Mouse (Mus musculus): ENCODE measurements around the gene Eif4g1.
A peak's percentile ranks its signal among the peaks of the same experiment; 100 is the strongest.

The Eif4g1 gene

GRCm38 (mm10) chr16:20726384-20726783 is 58.3 kb downstream of the Eif4g1 start:
- DNase-seq = no peak

DNA sequence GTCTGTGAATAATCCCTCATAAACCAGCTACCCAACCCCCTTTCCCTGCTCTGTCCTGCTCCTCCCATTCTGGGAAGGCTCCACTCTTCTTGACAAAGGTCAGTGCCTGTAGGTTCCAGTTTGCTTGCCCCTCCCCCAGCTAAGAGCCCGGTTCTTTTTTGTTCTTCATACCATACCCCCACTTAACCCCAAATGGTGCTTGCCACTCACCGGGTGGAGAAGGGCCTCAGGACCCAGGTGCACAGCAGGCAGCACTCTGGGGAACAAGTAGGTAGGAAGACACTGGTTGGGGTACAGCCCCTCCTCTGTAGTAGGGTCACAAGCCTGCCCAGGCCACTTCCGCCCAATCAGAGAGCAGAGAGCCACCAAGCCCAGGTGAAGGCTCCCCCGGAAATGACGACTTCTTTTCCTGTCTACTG is 62.2 kb downstream of the Eif4g1 start:
- DNase-seq = peak; percentile 2

- DNase-seq = no peak
These were observed 63.6 kb downstream of the Eif4g1 start for GRCm38 (mm10) chr16:20731688-20732087.

GRCm38 (mm10) chr16:20732251-20732924 is 64.3 kb downstream of the Eif4g1 start:
- no peak for DNase-seq

DNA sequence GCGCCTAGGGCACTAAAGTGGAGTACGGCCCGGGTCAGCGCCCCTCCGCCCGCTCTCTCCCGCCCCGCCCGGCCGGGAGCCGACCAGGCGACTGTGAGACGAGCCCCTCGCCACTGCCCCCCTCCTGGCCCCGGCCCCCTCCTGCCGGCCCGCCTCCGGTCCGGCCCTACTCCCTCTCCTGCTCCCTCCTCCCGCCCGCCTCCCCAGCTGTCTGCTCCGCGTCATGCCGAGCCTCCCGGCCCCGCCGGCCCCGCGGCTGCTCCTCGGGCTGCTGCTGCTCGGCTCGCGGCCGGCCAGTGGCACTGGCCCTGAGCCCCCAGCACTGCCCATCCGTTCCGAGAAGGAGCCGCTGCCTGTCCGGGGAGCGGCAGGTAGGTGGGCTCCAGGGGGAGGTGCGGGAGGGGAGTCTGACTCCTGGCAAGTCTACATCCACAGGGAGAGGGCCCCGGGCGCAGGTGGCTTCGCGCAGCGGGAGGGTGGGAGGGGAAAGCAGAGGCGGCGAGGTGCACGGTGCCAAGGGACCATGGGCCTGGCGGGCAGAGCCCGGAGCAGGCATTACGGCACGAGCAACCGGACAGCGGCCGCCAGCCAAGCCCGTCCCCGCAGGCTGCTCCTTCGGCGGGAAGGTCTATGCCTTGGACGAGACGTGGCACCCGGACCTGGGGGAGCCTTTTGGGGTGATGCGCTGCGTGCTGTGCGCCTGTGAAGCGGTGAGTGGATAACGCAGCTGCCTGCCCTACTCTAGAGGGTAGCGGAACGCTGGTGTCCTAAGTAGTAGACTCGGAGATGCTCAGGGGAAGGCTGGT is 65.0 kb downstream of the Eif4g1 start, which contains the start of gene Chrd:
TSS of gene Chrd (plus strand) at position 203 of the 806 bp plus-strand sequence.
- no peak for DNase-seq

GRCm38 (mm10) chr16:20733731-20734730 is 65.9 kb downstream of the Eif4g1 start, which contains the start of gene Thpo:
TSS of gene Thpo (minus strand) at chr16:20734511.
- no peak for DNase-seq

DNA sequence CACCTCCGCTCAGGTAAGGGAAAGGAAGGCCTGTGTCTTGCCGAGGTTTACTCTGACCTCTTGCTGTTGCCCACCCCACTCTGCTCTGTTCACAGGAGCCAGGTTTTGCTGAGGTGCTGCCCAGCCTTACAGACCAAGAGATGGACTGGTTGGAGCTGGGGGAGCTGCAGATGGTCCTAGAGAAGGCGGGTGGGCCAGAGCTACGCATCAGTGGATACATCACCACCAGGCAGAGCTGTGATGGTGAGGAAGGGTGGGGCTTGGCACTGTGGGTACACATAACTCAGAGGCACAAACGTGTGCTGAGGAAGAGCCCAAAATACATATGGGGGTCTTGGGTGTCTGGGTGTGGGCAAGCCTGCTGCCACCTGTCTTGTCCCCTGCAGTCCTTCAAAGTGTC is 67.5 kb downstream of the Eif4g1 start:
- DNase-seq = no peak

DNA sequence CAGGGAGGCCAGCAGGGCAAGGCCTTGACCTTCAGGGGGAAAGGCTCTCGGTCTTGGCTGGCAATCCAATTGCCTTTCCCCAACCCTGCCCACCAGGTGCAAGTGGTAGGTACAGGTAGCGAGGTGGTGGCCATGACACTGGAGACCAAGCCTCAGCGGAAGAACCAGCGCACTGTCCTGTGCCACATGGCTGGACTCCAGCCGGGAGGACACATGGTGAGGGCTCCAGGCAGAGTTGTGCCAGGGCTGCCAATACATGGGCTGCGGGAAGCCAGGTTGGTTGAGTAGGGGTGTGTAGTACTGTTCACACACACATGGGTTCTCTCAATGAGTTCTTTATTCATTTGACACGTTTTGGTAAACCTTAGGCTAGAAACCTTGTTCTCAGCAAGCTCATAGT is 68.1 kb downstream of the Eif4g1 start:
- DNase-seq = no peak

DNA sequence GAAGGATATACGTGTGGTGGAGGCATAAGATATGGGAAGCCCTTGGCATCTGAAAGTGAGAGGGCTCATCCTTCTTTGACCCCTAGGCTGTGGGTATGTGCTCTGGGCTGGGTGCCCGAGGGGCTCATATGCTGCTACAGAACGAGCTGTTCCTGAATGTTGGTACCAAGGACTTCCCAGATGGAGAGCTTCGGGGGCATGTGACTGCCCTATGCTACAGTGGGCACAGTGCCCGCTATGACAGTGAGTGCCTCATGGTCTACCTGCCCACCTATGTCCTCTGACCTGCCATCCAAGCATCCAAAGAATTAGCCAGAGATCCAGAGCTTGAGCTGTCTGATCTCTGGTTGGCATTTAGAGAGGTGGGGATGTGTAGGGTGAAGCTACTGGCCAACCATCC is 68.7 kb downstream of the Eif4g1 start:
- DNase-seq = no peak

- no peak for DNase-seq
These were observed 71.7 kb downstream of the Eif4g1 start for GRCm38 (mm10) chr16:20739845-20740244.
